Mouse (Mus musculus): ENCODE results near the gene Gm36245. TPM values are rescaled to one million over a fixed set of nuclear protein-coding genes. Genes with fewer than 3 reads are reported as not detected.

The Gm36245 gene
- polyA plus RNA-seq (2015; fragmentation: Nextera tagmentation; extraction: Ambion mirVana), result not detected in 2 replicates

GRCm38 (mm10) chr15:77598958-77599357 lies at the start of gene Gm36245:
Gene Gm36245 (plus strand): TSS chr15:77599258.
- Histone ChIP-seq H3K36me3 (no peaks in the 10 kb centered on the region), H3K27me3 (no peaks in the 10 kb centered on the region), H3K4me2 (no peak within 1 kb of the TSS), H3K9me3 (no peaks in the 10 kb centered on the region), H3K4me1 (no peaks in the 10 kb centered on the region), H3K9ac (no peak within 1 kb of the TSS), H3K4me3 (no peak within 1 kb of the TSS), H3K27ac (no peak within 1 kb of the TSS)
- 76% methylated on average over 1 of the region's 1 CpGs for WGBS
- ATAC-seq (ENCODE audit: insufficient number of reproducible peaks, insufficient read depth, low FRiP score, low TSS enrichment, low read depth), result no peak

- no peaks in the 10 kb centered on the region for H3K27me3 ChIP-seq
- no peaks in the 10 kb centered on the region for H3K36me3 ChIP-seq
- no peak within 1 kb of the TSS for H3K4me2 ChIP-seq
- H3K9ac ChIP-seq, result no peak within 1 kb of the TSS
- H3K4me3 ChIP-seq, result no peak within 1 kb of the TSS
- no peak for ATAC-seq (ENCODE audit: insufficient number of reproducible peaks, insufficient read depth, low FRiP score, low TSS enrichment, low read depth)
- no peaks in the 10 kb centered on the region for H3K9me3 ChIP-seq
- H3K4me1 ChIP-seq, result no peaks in the 10 kb centered on the region
- no peak within 1 kb of the TSS for H3K27ac ChIP-seq
Observed at GRCm38 (mm10) chr15:77561792-77562191, 37.3 kb upstream of the Gm36245 start, which contains the start of gene 1700025B11Rik. Gene 1700025B11Rik (minus strand): TSS chr15:77561892.

GRCm38 (mm10) chr15:77563219-77563618 lies 35.8 kb upstream of the Gm36245 start:
- H3K27ac ChIP-seq, result no peak overlapping the region
- ATAC-seq (ENCODE audit: insufficient number of reproducible peaks, insufficient read depth, low FRiP score, low TSS enrichment, low read depth), result no peak
- H3K4me3 ChIP-seq, result no peak overlapping the region
- H3K27me3 ChIP-seq, result no peaks in the 10 kb centered on the region
- no peak overlapping the region for H3K4me2 ChIP-seq
- no peaks in the 10 kb centered on the region for H3K4me1 ChIP-seq
- no peaks in the 10 kb centered on the region for H3K36me3 ChIP-seq
- H3K9me3 ChIP-seq, result no peaks in the 10 kb centered on the region
- no peak overlapping the region for H3K9ac ChIP-seq

GRCm38 (mm10) chr15:77578801-77579200 lies 20.3 kb upstream of the Gm36245 start:
- H3K9me3 ChIP-seq, result peaks cover 6% of the 10 kb centered on the region; the same call in 1 of the 2 replicates
- H3K27me3 ChIP-seq, result no peaks in the 10 kb centered on the region
- no peak overlapping the region for H3K27ac ChIP-seq
- no peak overlapping the region for H3K9ac ChIP-seq
- H3K4me2 ChIP-seq, result no peak overlapping the region
- WGBS, result 91% methylated on average over 2 of the region's 2 CpGs
- H3K4me3 ChIP-seq, result no peak overlapping the region
- H3K4me1 ChIP-seq, result no peaks in the 10 kb centered on the region
- ATAC-seq (ENCODE audit: insufficient number of reproducible peaks, insufficient read depth, low FRiP score, low TSS enrichment, low read depth), result no peak
- no peaks in the 10 kb centered on the region for H3K36me3 ChIP-seq

GRCm38 (mm10) chr15:77579311-77579710 lies 19.7 kb upstream of the Gm36245 start:
- Histone ChIP-seq H3K4me2 (no peak overlapping the region), H3K4me3 (no peak overlapping the region), H3K27me3 (no peaks in the 10 kb centered on the region), H3K36me3 (no peaks in the 10 kb centered on the region), H3K9ac (no peak overlapping the region), H3K4me1 (no peaks in the 10 kb centered on the region), H3K9me3 (peaks cover 11% of the 10 kb centered on the region; the same call in 1 of the 2 replicates), H3K27ac (no peak overlapping the region)
- 84% methylated on average over 4 of the region's 4 CpGs for WGBS
- ATAC-seq (ENCODE audit: insufficient number of reproducible peaks, insufficient read depth, low FRiP score, low TSS enrichment, low read depth), result no peak

GRCm38 (mm10) chr15:77581681-77582080 lies 17.4 kb upstream of the Gm36245 start:
- 67% methylated on average over 1 of the region's 1 CpGs for WGBS
- Histone ChIP-seq H3K4me1 (no peaks in the 10 kb centered on the region), H3K36me3 (no peaks in the 10 kb centered on the region), H3K9me3 (peaks cover 11% of the 10 kb centered on the region; the same call in 1 of the 2 replicates), H3K4me3 (no peak overlapping the region), H3K4me2 (no peak overlapping the region), H3K9ac (no peak overlapping the region), H3K27ac (no peak overlapping the region), H3K27me3 (no peaks in the 10 kb centered on the region)
- ATAC-seq (ENCODE audit: insufficient number of reproducible peaks, insufficient read depth, low FRiP score, low TSS enrichment, low read depth), result no peak

- Histone ChIP-seq H3K4me3 (no peak overlapping the region), H3K27me3 (no peaks in the 10 kb centered on the region), H3K9me3 (peaks cover 11% of the 10 kb centered on the region; the same call in 1 of the 2 replicates), H3K4me1 (no peaks in the 10 kb centered on the region), H3K4me2 (no peak overlapping the region), H3K36me3 (no peaks in the 10 kb centered on the region), H3K27ac (no peak overlapping the region), H3K9ac (no peak overlapping the region)
- ATAC-seq (ENCODE audit: insufficient number of reproducible peaks, insufficient read depth, low FRiP score, low TSS enrichment, low read depth), result no peak
Observed at GRCm38 (mm10) chr15:77587026-77587425, 12.0 kb upstream of the Gm36245 start.

GRCm38 (mm10) chr15:77588981-77589380 lies 10.1 kb upstream of the Gm36245 start:
- H3K9ac ChIP-seq, result no peak overlapping the region
- H3K36me3 ChIP-seq, result no peaks in the 10 kb centered on the region
- H3K27me3 ChIP-seq, result no peaks in the 10 kb centered on the region
- ATAC-seq (ENCODE audit: insufficient number of reproducible peaks, insufficient read depth, low FRiP score, low TSS enrichment, low read depth), result no peak
- H3K4me3 ChIP-seq, result no peak overlapping the region
- 0 out of 2 replicates have a peak, but pooled peaks cover 2% of the 10 kb centered on the region for H3K9me3 ChIP-seq
- H3K4me1 ChIP-seq, result no peaks in the 10 kb centered on the region
- H3K27ac ChIP-seq, result no peak overlapping the region
- no peak overlapping the region for H3K4me2 ChIP-seq

- no peak for ATAC-seq (ENCODE audit: insufficient number of reproducible peaks, insufficient read depth, low FRiP score, low TSS enrichment, low read depth)
- no peak overlapping the region for H3K4me2 ChIP-seq
- H3K27ac ChIP-seq, result no peak overlapping the region
- WGBS, result 61% methylated on average over 2 of the region's 2 CpGs
- H3K27me3 ChIP-seq, result no peaks in the 10 kb centered on the region
- H3K36me3 ChIP-seq, result no peaks in the 10 kb centered on the region
- H3K9me3 ChIP-seq, result no peaks in the 10 kb centered on the region
- H3K4me1 ChIP-seq, result no peaks in the 10 kb centered on the region
- no peak overlapping the region for H3K4me3 ChIP-seq
- H3K9ac ChIP-seq, result no peak overlapping the region
Observed at GRCm38 (mm10) chr15:77590881-77591280, 8.2 kb upstream of the Gm36245 start.

GRCm38 (mm10) chr15:77593557-77593956 lies 5.5 kb upstream of the Gm36245 start:
- no peak overlapping the region for H3K9ac ChIP-seq
- no peak overlapping the region for H3K27ac ChIP-seq
- 80% methylated on average over 1 of the region's 1 CpGs for WGBS

GRCm38 (mm10) chr15:77595961-77596360 lies 3.1 kb upstream of the Gm36245 start, which contains the start of gene Apol10b:
Gene Apol10b (minus strand): TSS chr15:77596125.
- Histone ChIP-seq H3K9ac (no peak within 1 kb of the TSS), H3K4me3 (no peak within 1 kb of the TSS), H3K4me2 (no peak within 1 kb of the TSS), H3K4me1 (no peaks in the 10 kb centered on the region), H3K36me3 (no peaks in the 10 kb centered on the region), H3K27ac (no peak within 1 kb of the TSS), H3K27me3 (no peaks in the 10 kb centered on the region), H3K9me3 (no peaks in the 10 kb centered on the region)
- 54% methylated on average over 5 of the region's 5 CpGs for WGBS
- ATAC-seq (ENCODE audit: insufficient number of reproducible peaks, insufficient read depth, low FRiP score, low TSS enrichment, low read depth), result no peak

More at GRCm38 (mm10) chr15:77593557-77593956, 5.5 kb upstream of the Gm36245 start:
- Histone ChIP-seq H3K27me3 (no peaks in the 10 kb centered on the region), H3K4me3 (no peak overlapping the region), H3K9me3 (no peaks in the 10 kb centered on the region), H3K4me1 (no peaks in the 10 kb centered on the region), H3K36me3 (no peaks in the 10 kb centered on the region), H3K4me2 (no peak overlapping the region)
- ATAC-seq (ENCODE audit: insufficient number of reproducible peaks, insufficient read depth, low FRiP score, low TSS enrichment, low read depth), result no peak

- H3K27ac ChIP-seq, result no peak overlapping the region
- H3K4me3 ChIP-seq, result no peak overlapping the region
- no peaks in the 10 kb centered on the region for H3K36me3 ChIP-seq
- no peaks in the 10 kb centered on the region for H3K4me1 ChIP-seq
- WGBS, result 63% methylated on average over 3 of the region's 3 CpGs
- no peaks in the 10 kb centered on the region for H3K9me3 ChIP-seq
- H3K27me3 ChIP-seq, result no peaks in the 10 kb centered on the region
- no peak overlapping the region for H3K9ac ChIP-seq
- no peak overlapping the region for H3K4me2 ChIP-seq
- ATAC-seq (ENCODE audit: insufficient number of reproducible peaks, insufficient read depth, low FRiP score, low TSS enrichment, low read depth), result no peak
Observed at GRCm38 (mm10) chr15:77598429-77598828, 629 bp upstream of the Gm36245 start.

- no peaks in the 10 kb centered on the region for H3K9me3 ChIP-seq
- WGBS, result 93% methylated on average over 3 of the region's 3 CpGs
- no peak overlapping the region for H3K4me3 ChIP-seq
- H3K27ac ChIP-seq, result no peak overlapping the region
- H3K4me2 ChIP-seq, result no peak overlapping the region
- no peak overlapping the region for H3K9ac ChIP-seq
- H3K27me3 ChIP-seq, result no peaks in the 10 kb centered on the region
- H3K4me1 ChIP-seq, result no peaks in the 10 kb centered on the region
- no peak for ATAC-seq (ENCODE audit: insufficient number of reproducible peaks, insufficient read depth, low FRiP score, low TSS enrichment, low read depth)
- H3K36me3 ChIP-seq, result no peaks in the 10 kb centered on the region
Observed at GRCm38 (mm10) chr15:77606069-77606468, 7.0 kb downstream of the Gm36245 start.
